Mouse (Mus musculus) 3134 (cell line): ENCODE results near the gene Snip1.
A peak's percentile ranks its signal among the peaks of the same experiment; 100 is the strongest.

Experiments used
- DNase-seq: peaks from one replicate; pipeline ENCODE4 v3.0.0-alpha.2; 2011; ENCODE audit warnings: low spot score; ENCODE audit not compliant: insufficient read length; ENCODE audit errors: extremely low read depth

Gene Snip1

GRCm38 (mm10) chr4:125066490-125067370 is at the start of gene Snip1:
TSS of gene Snip1 (plus strand) at chr4:125066672.
- peak; percentile 90 for DNase-seq

GRCm38 (mm10) chr4:125017431-125017830 is 49.0 kb upstream of the Snip1 start:
- no peak for DNase-seq

GRCm38 (mm10) chr4:125020780-125021538 is 45.5 kb upstream of the Snip1 start:
- DNase-seq = no peak

GRCm38 (mm10) chr4:125029891-125030614 is 36.4 kb upstream of the Snip1 start:
- DNase-seq = peak; percentile 93

GRCm38 (mm10) chr4:125034341-125034740 is 32.1 kb upstream of the Snip1 start:
- DNase-seq = no peak

- DNase-seq = no peak
Measured at GRCm38 (mm10) chr4:125044454-125044853, 22.0 kb upstream of the Snip1 start.

GRCm38 (mm10) chr4:125055385-125055784 is 11.1 kb upstream of the Snip1 start:
- DNase-seq = no peak

GRCm38 (mm10) chr4:125056476-125056875 is 10.0 kb upstream of the Snip1 start:
- DNase-seq = no peak

- no peak for DNase-seq
Measured at GRCm38 (mm10) chr4:125057273-125057672, 9.2 kb upstream of the Snip1 start.

- no peak for DNase-seq
Measured at GRCm38 (mm10) chr4:125058033-125058432, 8.4 kb upstream of the Snip1 start.

GRCm38 (mm10) chr4:125059025-125059424 is 7.4 kb upstream of the Snip1 start:
- no peak for DNase-seq

- no peak for DNase-seq
Measured at GRCm38 (mm10) chr4:125063829-125064228, 2.6 kb upstream of the Snip1 start.

- DNase-seq = no peak
Measured at GRCm38 (mm10) chr4:125065517-125066307, 760 bp upstream of the Snip1 start, which contains the start of gene Dnali1. TSS of gene Dnali1 (minus strand) at chr4:125065703.

GRCm38 (mm10) chr4:125077700-125078099 is 11.2 kb downstream of the Snip1 start:
- no peak for DNase-seq

- DNase-seq = no peak
Measured at GRCm38 (mm10) chr4:125078698-125079097, 12.2 kb downstream of the Snip1 start.

GRCm38 (mm10) chr4:125084403-125085345 is 18.2 kb downstream of the Snip1 start, which contains the start of gene Meaf6:
TSS of gene Meaf6 (plus strand) at chr4:125085134.
- peak; percentile 89 for DNase-seq

GRCm38 (mm10) chr4:125085346-125085841 is 18.9 kb downstream of the Snip1 start:
- peak; percentile 83 for DNase-seq

- no peak for DNase-seq
Measured at GRCm38 (mm10) chr4:125093031-125093430, 26.6 kb downstream of the Snip1 start.

GRCm38 (mm10) chr4:125096066-125096465 is 29.6 kb downstream of the Snip1 start:
- peak; percentile 57 for DNase-seq
